Mouse (Mus musculus): ENCODE results near the gene Tmem141. TPM values are rescaled to one million over a fixed set of nuclear protein-coding genes. Genes with fewer than 3 reads are reported as not detected.

The Tmem141 gene
- polyA plus RNA-seq, 1 experiment from 2014 or later: 25.7 TPM

DNA sequence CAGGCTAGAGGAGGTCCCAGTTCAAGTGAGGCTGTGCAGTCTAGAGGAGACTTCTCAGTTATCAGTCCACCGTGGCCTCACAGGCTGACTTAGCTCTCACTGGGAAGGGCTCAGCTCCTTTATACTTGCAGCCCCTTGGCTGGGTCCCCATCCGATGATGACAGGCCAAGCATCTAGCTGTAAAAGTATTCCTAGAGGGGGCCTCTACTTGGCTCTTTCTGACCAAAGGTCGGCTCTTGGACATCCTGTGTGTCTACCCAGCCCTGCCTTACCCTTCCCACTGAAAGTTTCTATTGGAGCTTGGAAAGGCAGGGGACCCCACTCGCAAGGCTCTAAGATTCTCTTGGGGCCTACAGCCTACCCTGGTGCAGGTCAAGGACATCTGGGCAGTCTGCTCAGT, 50.6 kb downstream of the Tmem141 start:
- ATAC-seq (replicated peaks; ENCODE audit: low FRiP score, low TSS enrichment, low read depth) (no peak), DNase-seq (ENCODE audit: low spot score) (no peak)
- H3K4me2 ChIP-seq (ENCODE audit: low read length): peak overlapping the region; percentile 18; the same call in 1 of the 2 replicates
- H3K36me3 ChIP-seq (ENCODE audit: control insufficient read depth, insufficient read depth, low read length): peaks cover 39% of the 10 kb centered on the region
- peaks cover 18% of the 10 kb centered on the region; the same call in 1 of the 2 replicates for H3K4me1 ChIP-seq (replicated peaks; ENCODE audit: control insufficient read depth, insufficient read depth, low read length)
- H3K9me3 ChIP-seq (ENCODE audit: control insufficient read depth, low read length): no peaks in the 10 kb centered on the region
- no peak overlapping the region; the same call in 1 of the 2 replicates for H3K27ac ChIP-seq (ENCODE audit: low read depth)
- peaks cover 2% of the 10 kb centered on the region for H3K27me3 ChIP-seq (replicated peaks; ENCODE audit: control insufficient read depth, insufficient read depth, low read length)
- H3K9ac ChIP-seq (ENCODE audit: low read length): no peak overlapping the region
- WGBS: 83% methylated on average over 4 of the region's 4 CpGs
- peak overlapping the region; percentile 11; the same call in 1 of the 2 replicates for H3K4me3 ChIP-seq (ENCODE audit: low read depth, low read length)

Other genes starting within 250 kb of the Tmem141 start
- 43.2 and 47.4 TPM in 2 replicates for gene Sapcd2, start 249.7 kb downstream of the Tmem141 start, polyA plus RNA-seq (2014; fragmentation: Nextera tagmentation; extraction: Ambion mirVana)
- gene Entpd2, start 226.1 kb downstream of the Tmem141 start, polyA plus RNA-seq (2014; fragmentation: Nextera tagmentation; extraction: Ambion mirVana): 5.9 and 7.4 TPM in 2 replicates
- gene Npdc1, start 222.7 kb downstream of the Tmem141 start, polyA plus RNA-seq (2014; fragmentation: Nextera tagmentation; extraction: Ambion mirVana): 42.2 and 45.4 TPM in 2 replicates
- gene Fut7, start 198.7 kb downstream of the Tmem141 start, polyA plus RNA-seq (2014; fragmentation: Nextera tagmentation; extraction: Ambion mirVana): 0.15 TPM in 1 of 2 replicates, not detected in the other
- 4.8 and 4.9 TPM in 2 replicates for gene Abca2, start 193.3 kb downstream of the Tmem141 start, polyA plus RNA-seq (2014; fragmentation: Nextera tagmentation; extraction: Ambion mirVana)
- gene Clic3, start 165.2 kb downstream of the Tmem141 start, polyA plus RNA-seq (2014; fragmentation: Nextera tagmentation; extraction: Ambion mirVana): 1.8 and 2.0 TPM in 2 replicates
- gene Paxx, start 160.9 kb downstream of the Tmem141 start, polyA plus RNA-seq (2014; fragmentation: Nextera tagmentation; extraction: Ambion mirVana): 25.0 and 27.4 TPM in 2 replicates
- gene Ptgds, start 152.0 kb downstream of the Tmem141 start, polyA plus RNA-seq (2014; fragmentation: Nextera tagmentation; extraction: Ambion mirVana): 6.2 and 7.9 TPM in 2 replicates
- not detected in 2 replicates for gene Lcn12, start 128.1 kb downstream of the Tmem141 start, polyA plus RNA-seq (2014; fragmentation: Nextera tagmentation; extraction: Ambion mirVana)
- 72.9 and 79.3 TPM in 2 replicates for gene Fbxw5, start 121.3 kb downstream of the Tmem141 start, polyA plus RNA-seq (2014; fragmentation: Nextera tagmentation; extraction: Ambion mirVana)
- 5.9 and 6.3 TPM in 2 replicates for gene C8g, start 120.3 kb downstream of the Tmem141 start, polyA plus RNA-seq (2014; fragmentation: Nextera tagmentation; extraction: Ambion mirVana)
- gene Traf2, start 75.1 kb downstream of the Tmem141 start, polyA plus RNA-seq (2014; fragmentation: Nextera tagmentation; extraction: Ambion mirVana): 31.2 and 32.0 TPM in 2 replicates
- 356 and 385 TPM in 2 replicates for gene Edf1, start 64.2 kb downstream of the Tmem141 start, polyA plus RNA-seq (2014; fragmentation: Nextera tagmentation; extraction: Ambion mirVana)
- gene Mamdc4, start 47.2 kb downstream of the Tmem141 start, polyA plus RNA-seq (2014; fragmentation: Nextera tagmentation; extraction: Ambion mirVana): 59.1 and 85.2 TPM in 2 replicates
- gene Phpt1, start 46.8 kb downstream of the Tmem141 start, polyA plus RNA-seq (2014; fragmentation: Nextera tagmentation; extraction: Ambion mirVana): 278 and 287 TPM in 2 replicates
- 1.8 and 2.0 TPM in 2 replicates for gene Ajm1, start 40.2 kb downstream of the Tmem141 start, polyA plus RNA-seq (2014; fragmentation: Nextera tagmentation; extraction: Ambion mirVana)
- 59.2 and 65.6 TPM in 2 replicates for gene Rabl6, start 13.5 kb downstream of the Tmem141 start, polyA plus RNA-seq (2014; fragmentation: Nextera tagmentation; extraction: Ambion mirVana)
- 0.24 TPM in 2 replicates for gene Ccdc183, start 4.3 kb downstream of the Tmem141 start, polyA plus RNA-seq (2014; fragmentation: Nextera tagmentation; extraction: Ambion mirVana)
- 1.5 and 1.6 TPM in 2 replicates for gene Fcna, start 6.0 kb upstream of the Tmem141 start, polyA plus RNA-seq (2014; fragmentation: Nextera tagmentation; extraction: Ambion mirVana)
- not detected in 2 replicates for gene Lcn8, start 31.1 kb upstream of the Tmem141 start, polyA plus RNA-seq (2014; fragmentation: Nextera tagmentation; extraction: Ambion mirVana)
- not detected in 2 replicates for gene Lcn5, start 35.9 kb upstream of the Tmem141 start, polyA plus RNA-seq (2014; fragmentation: Nextera tagmentation; extraction: Ambion mirVana)
- gene Lcn6, start 54.8 kb upstream of the Tmem141 start, polyA plus RNA-seq (2014; fragmentation: Nextera tagmentation; extraction: Ambion mirVana): not detected in 2 replicates
- not detected in 2 replicates for gene Lcn10, start 60.7 kb upstream of the Tmem141 start, polyA plus RNA-seq (2014; fragmentation: Nextera tagmentation; extraction: Ambion mirVana)
- not detected in 2 replicates for gene Obp2a, start 78.0 kb upstream of the Tmem141 start, polyA plus RNA-seq (2014; fragmentation: Nextera tagmentation; extraction: Ambion mirVana)
- gene Bmyc, start 84.7 kb upstream of the Tmem141 start, polyA plus RNA-seq (2014; fragmentation: Nextera tagmentation; extraction: Ambion mirVana): 95.4 and 106 TPM in 2 replicates
- gene Obp2b, start 115.0 kb upstream of the Tmem141 start, polyA plus RNA-seq (2014; fragmentation: Nextera tagmentation; extraction: Ambion mirVana): not detected in 2 replicates
- gene Lcn3, start 143.6 kb upstream of the Tmem141 start, polyA plus RNA-seq (2014; fragmentation: Nextera tagmentation; extraction: Ambion mirVana): not detected in 2 replicates
- not detected in 2 replicates for gene Lcn11, start 155.0 kb upstream of the Tmem141 start, polyA plus RNA-seq (2014; fragmentation: Nextera tagmentation; extraction: Ambion mirVana)
- gene Gm13539, start 160.3 kb upstream of the Tmem141 start, polyA plus RNA-seq (2014; fragmentation: Nextera tagmentation; extraction: Ambion mirVana): not detected in 2 replicates
- not detected in 2 replicates for gene Glt6d1, start 193.8 kb upstream of the Tmem141 start, polyA plus RNA-seq (2014; fragmentation: Nextera tagmentation; extraction: Ambion mirVana)
- gene Lcn9, start 201.1 kb upstream of the Tmem141 start, polyA plus RNA-seq (2014; fragmentation: Nextera tagmentation; extraction: Ambion mirVana): not detected in 2 replicates
- gene Sohlh1, start 225.2 kb upstream of the Tmem141 start, polyA plus RNA-seq (2014; fragmentation: Nextera tagmentation; extraction: Ambion mirVana): not detected in 2 replicates
- 0.34 and 0.46 TPM in 2 replicates for gene Kcnt1, start 241.7 kb upstream of the Tmem141 start, polyA plus RNA-seq (2014; fragmentation: Nextera tagmentation; extraction: Ambion mirVana)

Data from intestine, embryonic 14.5 days (tissue).